Mouse (Mus musculus): ENCODE data around the gene Psmg4.

The Psmg4 gene

GRCm38 (mm10) chr13:34205216-34205615 is 42.5 kb downstream of the Psmg4 start:
- DNase-seq, result no peak

GRCm38 (mm10) chr13:34207714-34208470 is 45.1 kb downstream of the Psmg4 start:
- DNase-seq, result no peak

- no peak for DNase-seq
Observed at GRCm38 (mm10) chr13:34211261-34211775, 48.6 kb downstream of the Psmg4 start.

GRCm38 (mm10) chr13:34212735-34213212 is 50.0 kb downstream of the Psmg4 start:
- DNase-seq, result no peak

GRCm38 (mm10) chr13:34214855-34215254 is 52.1 kb downstream of the Psmg4 start:
- DNase-seq, result no peak

GRCm38 (mm10) chr13:34218776-34219175 is 56.0 kb downstream of the Psmg4 start:
- no peak for DNase-seq

- no peak for DNase-seq
Observed at GRCm38 (mm10) chr13:34219728-34220127, 57.0 kb downstream of the Psmg4 start.

- DNase-seq, result no peak
Observed at GRCm38 (mm10) chr13:34222985-34223384, 60.2 kb downstream of the Psmg4 start.

- DNase-seq, result no peak
Observed at GRCm38 (mm10) chr13:34226940-34227339, 64.2 kb downstream of the Psmg4 start.
